Mouse (Mus musculus): ENCODE results near the gene Kifc3.

Kifc3 gene

DNA sequence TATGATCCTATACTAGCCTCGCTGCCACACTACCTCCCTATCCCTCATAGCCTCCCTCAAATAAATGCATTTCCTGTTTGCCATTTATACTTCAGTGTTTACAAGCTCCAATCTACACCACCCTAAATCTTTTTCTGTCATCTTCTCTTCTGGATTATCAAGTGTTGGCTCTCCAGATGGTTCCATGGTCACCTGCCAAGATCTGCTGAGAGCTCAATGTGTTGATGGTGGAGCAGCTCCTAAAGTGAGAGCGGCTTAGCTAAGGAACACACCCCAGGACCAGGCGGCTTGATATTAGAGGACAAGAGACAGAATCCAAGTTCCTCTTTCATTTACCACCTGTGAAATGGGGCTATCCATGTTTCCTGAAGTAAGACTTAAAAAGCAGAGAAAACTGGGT is 124.6 kb downstream of the Kifc3 start:
- no peak for DNase-seq (ENCODE audit: low spot score in 2 of 2)

DNA sequence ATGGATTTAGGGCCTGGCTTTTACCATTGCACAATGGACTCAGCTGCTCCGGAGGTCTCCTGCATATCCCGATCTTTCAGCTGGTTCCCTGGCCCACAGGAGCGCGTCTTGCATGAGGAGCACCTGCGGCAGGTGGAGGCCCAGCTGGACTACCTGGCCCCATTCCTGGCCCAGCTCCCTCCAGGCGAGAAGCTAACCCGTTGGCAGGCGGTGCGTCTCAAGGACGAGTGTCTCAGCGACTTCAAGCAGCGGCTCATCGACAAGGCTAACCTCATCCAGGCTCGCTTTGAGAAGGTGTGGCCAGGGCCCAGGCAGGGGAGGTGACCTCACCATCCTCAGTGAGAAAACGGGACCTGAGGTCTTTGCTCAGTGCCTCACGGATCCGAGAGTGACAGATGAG is 126.5 kb downstream of the Kifc3 start:
- no peak for DNase-seq (ENCODE audit: low spot score in 2 of 2)

DNA sequence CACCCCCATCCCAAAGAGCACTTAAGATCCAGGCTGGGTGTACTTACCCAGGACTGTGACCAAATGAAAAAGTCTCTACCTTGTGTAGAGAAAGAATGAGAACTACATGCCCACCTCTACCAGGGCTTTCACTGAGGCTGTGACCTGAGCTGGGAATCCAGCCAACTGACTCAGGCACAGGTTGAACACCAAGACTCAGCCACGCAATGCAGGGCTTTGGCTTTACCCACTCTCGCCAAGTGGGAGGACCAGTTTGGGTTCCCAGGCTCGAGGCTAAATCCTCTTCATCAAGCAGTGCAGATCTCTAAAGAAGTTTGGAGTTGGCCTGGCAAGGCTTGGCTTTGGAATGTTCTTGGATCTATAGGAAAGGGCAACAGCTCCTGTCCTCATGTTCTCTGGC is 127.1 kb downstream of the Kifc3 start:
- no peak for DNase-seq (ENCODE audit: low spot score in 2 of 2)

DNA sequence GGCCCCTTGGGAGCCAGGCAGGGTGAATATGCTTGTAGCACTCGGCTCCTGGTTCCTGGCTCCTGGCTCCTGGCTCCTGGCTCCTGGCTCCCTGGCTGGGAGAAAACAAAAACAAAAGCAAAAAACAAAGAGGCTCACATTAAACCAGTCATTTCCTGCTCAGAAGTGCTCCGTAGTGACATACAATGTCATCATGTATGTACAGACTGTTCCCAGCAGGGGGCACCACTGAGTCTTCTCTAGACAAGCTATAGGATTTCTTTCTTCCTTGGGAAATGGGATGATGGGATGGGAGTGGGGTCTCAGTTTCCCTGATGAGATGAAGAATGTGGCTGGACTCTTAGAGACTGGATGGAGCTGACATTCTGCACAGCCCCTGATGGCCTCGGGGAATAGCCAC is 135.0 kb downstream of the Kifc3 start:
- DNase-seq (ENCODE audit: low spot score in 2 of 2) = no peak

DNA sequence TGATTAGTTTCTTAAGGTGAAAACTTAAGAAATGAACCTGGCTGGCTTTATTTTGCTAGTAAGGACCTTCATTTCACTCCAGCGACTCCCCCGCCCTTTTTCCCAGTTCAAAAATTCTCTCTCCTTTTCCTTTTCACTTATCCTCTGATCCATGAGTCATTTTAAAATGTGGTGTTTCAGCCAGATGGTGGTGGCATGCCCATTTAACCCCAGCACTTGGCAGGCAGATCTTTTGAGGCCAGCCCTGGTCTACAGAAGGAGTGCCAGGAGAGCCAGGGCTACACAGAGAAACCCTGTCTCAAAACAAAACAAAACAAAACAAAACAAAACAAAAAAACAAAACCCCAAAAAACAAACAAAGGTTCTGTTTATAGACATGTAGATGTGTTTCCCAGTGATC is 138.1 kb downstream of the Kifc3 start:
- DNase-seq (ENCODE audit: low spot score in 2 of 2) = no peak

DNA sequence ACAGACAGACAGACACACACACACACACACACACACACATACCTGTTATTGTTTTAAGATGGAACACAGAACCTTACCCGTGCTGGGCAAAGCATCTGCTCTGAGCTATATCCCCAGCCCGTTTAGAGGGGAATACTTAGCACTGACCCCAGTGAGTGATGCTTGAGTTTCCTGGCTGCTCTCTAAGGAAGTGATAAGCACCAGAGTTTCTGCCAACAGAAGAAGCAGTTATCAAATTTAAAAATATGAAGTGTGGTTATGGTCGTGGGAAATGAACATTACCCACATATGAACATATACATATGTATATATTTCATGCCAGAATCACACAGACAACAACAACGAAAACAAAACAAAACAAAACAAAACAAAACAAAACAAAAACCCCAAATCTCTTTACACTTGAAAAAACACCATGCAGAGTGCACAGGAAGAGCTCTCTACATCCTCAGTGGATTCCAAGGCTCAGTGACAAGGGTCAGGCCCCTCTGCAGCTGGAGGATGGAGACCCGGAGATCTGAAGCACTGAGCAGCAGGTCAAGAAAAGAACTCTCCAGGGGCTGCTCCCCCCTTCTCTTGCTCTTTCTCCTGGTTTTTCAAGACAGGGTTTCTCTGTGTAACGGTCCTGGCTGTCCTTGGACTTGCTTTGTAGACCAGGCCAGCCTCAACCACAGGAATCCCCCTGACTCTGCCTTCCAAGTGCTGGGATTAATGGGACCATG is 142.6 kb downstream of the Kifc3 start:
- DNase-seq (ENCODE audit: low spot score in 2 of 2) = no peak

DNA sequence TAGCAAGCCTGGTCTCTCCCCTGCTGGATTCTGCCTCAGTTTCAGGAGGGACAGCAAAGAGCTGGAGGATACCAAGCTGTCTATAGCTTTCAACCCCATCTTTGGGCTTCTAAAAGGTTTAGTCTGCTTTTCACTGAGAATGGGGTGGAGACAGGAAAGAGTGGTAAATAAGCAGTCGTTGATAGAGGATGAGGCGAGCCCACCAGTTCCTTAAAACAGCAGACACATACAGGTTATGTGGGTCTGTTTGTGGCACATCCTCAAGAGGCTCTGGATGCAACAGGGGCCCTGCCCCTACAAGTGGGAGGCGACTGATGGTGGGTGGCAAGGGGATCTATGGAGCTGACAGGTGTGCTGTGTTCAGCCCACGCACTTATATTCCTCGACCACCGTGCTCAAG is 144.0 kb downstream of the Kifc3 start:
- no peak for DNase-seq (ENCODE audit: low spot score in 2 of 2)

DNA sequence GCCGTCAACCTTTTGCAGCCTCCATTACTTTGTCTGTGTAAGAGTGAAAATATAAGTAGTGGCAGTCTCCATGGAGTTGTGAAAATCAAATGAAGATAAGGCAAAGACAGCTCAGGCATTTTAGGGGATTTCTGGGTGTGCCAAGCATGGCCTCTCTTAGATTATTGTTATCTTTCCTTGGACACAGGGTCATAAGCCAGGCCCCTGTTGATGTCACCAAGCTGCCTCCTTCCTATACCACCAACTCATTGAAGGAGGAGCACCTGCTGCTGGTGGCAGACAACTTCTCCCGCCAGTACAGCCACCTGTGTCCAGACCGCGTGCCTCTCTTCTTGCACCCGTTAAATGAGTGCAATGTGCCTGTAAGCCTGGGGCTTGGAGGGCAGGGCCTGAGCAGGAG is 146.2 kb downstream of the Kifc3 start:
- no peak for DNase-seq (ENCODE audit: low spot score in 2 of 2)

DNA sequence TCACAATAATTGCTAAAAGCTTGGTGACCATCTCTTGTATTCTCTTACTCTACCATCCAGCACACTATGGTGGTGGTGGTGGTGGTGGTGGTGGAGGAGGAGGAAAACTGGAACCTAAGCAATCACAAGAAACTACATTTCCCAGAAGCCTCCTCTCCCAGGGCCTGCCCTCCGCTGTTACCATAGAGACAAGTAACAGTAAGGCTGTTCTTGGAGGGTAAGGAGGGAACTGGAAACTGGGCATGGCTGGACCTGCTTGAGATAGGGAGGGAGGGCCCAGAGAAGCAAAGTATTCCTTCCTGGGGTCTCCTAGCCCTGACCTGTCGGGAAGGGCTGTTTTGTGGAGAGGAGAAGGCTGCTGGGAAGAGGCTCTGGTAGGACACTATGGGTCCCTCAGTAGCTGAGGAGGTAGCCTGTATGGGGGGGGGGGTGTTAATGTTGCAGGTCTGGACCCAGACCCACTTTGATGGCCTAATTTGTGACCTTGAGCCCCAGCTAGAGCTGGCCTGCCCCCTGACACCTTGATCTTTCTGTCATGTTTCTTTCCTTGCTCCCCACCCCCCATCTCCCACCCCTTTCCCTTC is 147.6 kb downstream of the Kifc3 start, which contains the start of gene Drc7:
Drc7 (plus strand) TSS at position 177 of the 584 bp plus-strand sequence.
- no peak for DNase-seq (ENCODE audit: low spot score in 2 of 2)

DNA sequence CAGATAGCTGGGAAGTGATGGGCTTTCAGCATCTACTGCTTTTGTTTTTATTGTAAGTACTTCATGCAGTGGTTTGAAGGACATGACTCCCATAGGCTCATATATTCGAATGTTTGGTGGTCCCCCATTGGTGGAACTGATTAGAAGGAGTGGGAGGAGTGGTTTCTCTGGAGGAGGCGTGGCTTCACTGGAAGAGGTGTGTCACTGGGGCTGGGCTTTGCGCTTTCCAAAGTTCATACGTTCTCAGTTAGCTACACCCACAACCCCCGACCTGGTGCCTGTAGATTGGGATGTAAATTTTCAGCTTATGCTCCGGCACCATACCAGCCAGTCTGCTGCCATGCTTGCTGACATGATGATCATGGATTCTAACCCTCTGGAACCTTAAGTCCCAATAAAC is 148.2 kb downstream of the Kifc3 start:
- DNase-seq (ENCODE audit: low spot score in 2 of 2) = no peak
